Mouse (Mus musculus) CD4-positive, CD25-positive, alpha-beta regulatory T cell, adult 2 months (primary cell): Measurements from ENCODE around the gene Ccnc.

Experiments used
- DNase-seq: peaks from one replicate; pipeline ENCODE4 v3.0.0-alpha.2; 2012; ENCODE audit warnings: low read depth, low spot score

Gene Ccnc

DNA sequence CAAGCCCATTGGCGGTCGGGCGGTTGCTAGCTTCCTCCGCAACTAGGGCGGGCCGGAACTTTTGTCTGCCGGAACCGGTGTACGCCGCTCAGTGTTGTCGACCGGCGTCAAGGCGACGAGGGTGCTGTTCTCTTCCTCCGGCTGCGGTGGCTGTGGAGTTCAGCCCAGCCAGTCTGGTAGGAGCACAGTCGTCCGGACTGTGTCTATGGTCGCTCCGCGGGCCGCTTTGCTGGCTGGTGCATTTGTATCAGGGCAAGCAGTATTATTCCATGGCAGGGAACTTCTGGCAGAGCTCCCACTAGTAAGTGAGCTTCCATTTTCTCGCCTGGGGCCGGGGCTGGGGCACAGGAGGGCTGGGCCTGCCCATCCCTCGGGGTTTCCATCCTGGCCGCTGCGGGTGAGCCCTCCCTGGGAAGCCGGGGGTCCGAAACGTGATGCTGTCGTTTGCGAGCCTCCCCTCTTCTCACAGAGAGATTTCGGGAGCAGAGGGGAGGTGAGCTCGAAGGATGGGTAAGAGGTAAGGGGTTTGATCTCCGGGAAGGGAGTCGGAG, at the start of gene Ccnc:
Gene Ccnc, plus strand, starts transcription at position 87 of the 551 bp plus-strand sequence.
- peak; percentile 94 for DNase-seq

DNA sequence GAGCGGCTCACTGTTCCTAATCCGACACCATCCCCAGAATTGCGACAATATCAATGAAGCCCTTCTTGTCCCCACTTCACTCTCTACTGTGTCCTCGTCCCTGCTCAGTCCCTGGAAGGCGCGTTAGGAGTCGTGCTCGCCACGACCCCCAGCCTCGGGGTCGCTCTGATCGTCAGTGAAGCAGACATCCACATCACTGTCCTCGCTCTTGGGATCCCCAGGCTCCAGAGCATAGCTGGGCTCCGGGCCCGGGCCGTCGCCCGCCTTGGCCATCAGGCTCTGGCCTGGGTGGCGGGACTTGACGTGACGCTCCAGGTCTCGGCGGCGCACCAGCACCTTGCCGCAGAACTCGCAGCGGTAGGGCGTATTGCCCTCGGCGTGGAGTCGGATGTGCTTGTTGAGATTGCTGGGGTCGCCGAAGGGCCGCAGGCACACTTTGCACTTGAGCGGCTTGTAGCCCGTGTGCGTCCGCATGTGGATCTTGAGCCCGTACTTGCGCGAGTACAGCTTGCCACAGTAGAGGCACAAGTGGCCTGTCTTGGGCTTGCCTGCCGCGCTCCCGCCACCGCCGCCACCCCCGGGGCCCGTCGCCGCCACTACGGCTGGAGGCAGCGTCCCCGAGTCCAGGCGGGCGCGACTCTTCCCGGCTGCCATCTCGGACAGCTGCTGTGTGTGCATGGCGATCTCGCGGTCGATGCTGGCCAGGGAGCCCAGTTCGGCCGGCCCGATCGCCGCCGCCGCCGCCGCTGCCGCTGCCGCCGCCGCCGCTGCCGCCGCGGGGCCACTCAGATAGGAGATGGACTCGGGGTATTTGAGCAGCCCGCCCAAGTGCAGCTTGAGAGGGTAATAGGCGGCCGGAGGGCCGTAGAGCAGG, 49.2 kb upstream of the Ccnc start:
- peak; percentile 14 for DNase-seq

DNA sequence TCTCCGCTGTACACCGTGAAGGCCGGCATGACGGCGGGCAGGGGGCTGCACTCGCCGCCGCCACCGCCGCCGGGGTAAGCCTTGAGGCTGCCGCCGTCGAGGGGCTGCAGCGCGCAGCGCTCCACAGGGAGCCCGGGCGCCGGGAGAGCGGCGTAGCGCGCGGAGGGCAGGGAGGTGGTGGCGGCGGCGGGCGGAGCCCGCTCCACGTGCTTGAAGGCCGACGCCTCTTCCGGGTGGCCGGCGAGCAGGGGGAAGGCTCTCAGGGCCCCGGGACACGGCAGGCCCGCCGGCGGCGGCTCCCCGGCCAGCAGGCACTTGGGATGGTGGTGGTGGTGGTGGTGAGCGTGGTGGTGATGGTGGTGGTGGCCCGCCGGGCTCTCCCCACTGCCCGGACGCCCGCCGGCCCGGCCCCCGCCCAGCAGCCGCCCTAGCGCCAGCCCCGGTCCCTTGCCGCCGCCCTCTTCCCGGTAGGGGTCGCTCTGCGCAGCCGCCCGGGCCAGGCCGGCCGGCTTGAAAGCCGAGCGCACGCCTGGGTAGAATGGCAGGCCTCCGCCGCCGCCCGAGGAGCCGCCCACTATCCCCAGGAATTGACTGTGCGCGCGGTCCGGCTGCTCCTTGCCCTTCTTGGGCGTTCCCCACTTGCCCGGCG, 48.4 kb upstream of the Ccnc start:
- DNase-seq, result peak; percentile 39

DNA sequence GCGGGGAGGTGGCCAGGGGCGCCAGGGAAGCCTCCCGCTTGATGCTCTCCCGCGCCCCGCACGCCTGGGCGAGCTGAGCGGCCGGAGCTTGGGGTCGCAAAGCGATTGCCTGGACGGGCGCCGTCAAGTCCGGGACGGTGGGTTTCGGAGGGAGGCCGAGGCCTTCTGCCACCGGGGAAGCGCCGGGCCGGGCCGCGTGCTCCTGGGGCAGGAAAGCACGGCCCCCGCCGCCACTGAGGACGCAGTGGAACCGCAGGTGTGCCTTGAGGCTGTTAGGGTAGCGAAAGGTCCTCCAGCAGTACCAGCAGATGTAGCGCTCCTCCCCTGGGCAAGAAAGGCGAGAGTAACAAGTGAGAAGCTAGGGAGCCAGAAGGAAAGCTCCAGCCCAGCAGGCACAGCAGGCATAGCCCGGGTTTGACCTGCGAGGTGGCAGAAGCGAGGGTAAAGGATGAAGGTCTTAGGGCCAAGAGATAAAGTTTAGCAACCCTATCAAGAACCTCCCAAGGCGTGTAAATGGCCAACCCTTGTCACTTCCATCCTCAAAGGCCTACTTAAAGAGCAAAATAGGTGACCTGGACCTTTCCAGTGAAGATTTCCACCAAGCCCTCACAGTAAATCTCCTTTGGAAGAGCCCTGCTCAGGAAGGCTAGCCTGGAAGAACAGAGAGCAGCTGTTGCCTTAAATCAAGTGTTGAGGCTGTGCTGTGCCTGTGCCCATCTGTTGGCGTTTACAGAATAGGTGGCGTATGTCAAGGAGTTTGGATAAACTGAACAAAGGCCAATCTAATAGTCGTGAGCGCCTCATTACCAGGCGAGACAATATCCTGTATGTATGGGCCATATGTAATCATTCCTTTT, 47.6 kb upstream of the Ccnc start:
- no peak for DNase-seq

DNA sequence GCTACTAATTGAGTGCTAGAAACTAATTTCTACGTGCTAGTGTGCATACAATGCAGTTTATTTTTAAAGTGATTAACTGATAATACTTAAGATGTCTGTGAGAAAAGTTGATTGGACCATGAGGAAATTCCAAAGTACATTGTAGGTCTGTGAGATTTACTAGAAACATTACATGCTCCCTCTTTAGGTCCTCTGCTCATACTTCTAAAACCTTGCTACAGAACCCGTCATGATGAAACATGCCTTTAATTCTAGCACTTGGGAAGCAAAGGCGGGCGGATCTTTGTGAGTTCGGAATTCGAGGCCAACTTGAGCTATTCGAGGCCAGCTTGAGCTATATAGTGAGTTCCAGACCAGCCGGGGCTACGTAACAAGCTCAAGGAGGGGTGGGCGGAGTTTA, 46.5 kb upstream of the Ccnc start:
- no peak for DNase-seq

DNA sequence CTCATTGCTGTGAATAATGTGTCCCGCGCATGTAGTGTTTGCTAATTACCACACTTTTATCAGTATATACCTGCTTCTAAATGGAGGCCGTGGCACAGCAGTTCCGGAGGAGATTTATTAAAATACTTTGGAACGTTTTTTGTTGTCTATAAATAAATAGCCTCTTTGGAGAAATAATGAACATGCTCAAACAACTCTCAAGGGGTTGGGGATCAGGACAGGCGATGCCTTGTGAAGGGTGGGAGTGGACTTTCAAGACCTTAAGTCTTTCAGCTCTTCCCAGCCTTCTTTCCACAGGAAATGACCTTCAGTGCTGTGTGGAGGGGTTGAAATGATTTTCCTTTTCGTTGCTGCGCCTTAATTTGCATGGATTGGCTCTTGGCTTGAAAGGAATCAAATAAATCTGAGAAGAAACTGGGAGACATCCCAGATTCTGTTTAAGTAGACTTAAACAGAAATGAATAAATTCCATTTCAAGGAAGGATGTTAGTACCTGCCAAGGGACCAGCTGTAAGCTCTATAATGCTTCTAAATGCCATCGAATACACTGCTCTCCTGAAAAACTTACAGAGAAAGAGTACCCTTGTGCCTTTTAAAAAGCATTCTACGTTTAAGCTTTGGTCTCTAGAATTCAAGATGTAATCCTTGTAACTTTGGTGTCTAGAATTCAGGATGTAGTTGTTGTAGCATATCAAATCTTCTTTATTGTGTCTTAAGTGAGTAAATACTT, 44.9 kb upstream of the Ccnc start:
- no peak for DNase-seq

DNA sequence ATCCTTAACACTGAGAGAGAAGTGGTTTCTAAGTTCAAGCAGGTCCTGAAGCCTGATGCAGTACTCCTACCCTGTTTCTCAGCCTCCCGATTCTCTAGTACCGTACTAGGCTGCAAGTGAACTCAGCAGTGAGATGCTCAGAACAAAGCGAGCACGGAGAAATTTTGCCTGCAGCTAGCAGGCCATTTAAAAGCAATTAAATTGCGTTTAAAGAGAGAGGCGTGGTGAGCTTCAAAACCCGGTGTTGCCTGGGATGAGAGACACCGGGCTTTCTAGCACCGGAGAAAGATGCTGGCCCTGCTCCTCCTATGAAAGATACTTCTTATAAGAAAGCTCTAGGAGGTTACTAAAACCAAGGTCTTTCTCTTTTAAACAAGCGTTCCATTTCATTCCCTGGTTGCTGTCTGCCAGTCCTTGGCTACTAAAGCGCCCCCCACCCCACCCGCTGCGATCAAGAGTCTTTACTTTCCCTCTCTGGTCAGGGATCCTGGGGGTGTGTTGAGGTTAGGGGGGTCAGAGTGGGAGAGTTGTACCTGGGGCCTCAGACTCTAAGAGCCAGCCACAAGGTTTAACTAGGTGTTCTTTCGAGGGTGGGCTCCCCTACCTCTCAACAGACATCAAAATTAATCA, 43.0 kb upstream of the Ccnc start:
- DNase-seq, result no peak

DNA sequence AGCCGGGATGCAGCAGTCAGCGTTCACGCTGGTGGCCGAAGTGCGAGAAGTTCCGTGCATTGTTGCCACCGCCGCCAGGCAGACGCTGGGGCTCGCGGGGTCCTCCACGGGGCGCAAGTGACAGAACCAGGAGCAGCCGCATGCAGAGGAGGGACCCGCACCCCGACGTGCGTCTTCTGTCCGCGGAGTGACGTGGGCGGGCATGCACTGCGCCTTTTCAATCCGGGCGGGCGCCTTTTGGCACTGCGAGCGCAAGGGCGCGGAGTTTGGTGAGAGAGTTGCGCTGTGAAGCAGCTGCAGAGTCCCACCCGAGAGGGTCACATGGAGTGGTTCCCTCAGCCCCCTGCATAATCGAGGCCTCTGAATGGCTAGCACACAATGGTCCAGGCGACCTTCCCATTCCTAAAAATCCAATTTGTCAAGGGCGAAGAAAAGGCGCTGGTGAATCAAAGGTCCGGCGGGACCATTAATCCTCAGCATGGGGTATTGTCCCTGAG, 41.9 kb upstream of the Ccnc start, which contains the start of gene Prdm13:
Gene Prdm13, minus strand, starts transcription at position 369 of the 497 bp plus-strand sequence.
- DNase-seq, result no peak

DNA sequence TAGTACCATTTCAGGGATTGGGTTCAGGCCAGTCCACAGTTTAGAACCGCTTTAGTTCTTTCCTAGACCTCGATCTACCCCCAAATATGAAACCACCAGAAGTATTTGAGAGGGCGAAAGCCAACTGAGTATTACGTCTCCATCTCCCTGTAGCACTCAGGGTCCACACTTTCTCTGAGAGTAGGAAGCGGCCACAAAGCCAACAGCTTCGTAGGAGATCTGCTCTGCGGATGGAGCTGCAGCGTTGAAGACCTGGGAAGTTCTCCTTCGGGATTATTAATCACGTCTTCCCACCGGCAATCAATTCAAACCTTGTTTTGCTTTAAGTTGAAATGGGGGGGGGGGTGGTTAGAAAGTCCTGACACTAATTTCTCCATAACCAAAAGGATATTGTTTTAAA, 41.1 kb upstream of the Ccnc start:
- no peak for DNase-seq

DNA sequence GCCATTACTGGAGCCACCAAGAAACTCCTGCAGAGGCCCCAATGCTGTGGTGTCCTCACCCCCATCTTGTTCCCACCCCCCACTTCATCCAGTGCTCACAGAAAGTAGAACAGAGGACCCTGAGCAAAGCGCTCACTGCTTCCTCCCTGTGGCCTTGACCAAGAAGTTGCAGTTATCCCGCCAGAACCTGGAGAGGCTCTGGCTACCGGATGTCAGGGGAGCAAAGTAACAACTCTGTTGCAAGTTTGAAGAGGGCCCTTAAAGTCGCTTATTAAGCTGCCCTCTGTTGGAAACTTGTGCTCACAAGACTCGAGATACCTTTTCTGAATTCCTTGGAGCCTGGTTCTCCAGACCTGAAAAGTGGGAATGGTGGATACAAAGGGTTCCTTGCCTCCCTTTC, 40.6 kb upstream of the Ccnc start:
- no peak for DNase-seq

DNA sequence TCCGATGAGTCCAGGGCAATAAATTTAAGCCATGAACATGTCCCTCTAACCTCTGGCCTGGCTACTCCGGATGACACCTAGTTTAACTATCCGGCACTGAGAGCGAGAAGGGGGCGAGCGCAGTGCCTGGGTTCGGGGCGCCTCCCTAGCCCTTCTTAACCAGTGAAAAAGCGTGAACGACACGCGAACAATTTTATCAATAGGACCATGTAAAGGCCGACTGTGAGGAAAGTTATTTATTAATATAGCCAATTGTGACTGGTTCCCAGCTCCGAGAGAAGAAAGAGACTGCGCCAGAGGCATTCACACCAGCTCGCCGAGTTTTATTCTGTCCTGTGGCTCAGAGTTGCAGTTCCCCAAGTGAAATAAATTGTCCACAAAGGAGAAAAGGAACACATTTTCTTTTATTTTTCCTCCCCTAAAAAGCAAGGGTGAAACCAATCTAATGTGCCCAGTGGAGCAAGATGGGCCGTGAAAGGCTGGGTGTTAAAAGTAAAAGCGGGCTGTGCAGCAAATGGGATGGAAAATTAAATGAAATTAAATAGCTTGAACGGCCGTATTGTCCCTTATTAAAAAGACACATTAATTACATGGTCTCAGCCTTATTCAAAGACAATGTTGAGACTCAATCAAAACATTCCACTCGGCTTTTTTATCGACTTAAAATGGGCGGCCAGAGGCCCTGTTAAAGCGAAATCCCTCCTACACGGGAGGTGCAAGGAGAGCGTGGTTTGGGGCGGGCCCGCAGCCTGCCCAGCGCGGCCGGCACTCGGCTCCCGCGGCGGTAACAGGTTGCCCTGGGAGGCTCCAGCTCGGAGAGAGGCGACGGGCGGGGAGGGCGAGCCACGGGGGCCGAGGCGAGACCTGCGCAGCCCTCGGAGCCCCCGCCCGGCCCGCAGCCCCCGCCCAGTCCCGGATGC, 39.5 kb upstream of the Ccnc start:
- peak; percentile 16 for DNase-seq

DNA sequence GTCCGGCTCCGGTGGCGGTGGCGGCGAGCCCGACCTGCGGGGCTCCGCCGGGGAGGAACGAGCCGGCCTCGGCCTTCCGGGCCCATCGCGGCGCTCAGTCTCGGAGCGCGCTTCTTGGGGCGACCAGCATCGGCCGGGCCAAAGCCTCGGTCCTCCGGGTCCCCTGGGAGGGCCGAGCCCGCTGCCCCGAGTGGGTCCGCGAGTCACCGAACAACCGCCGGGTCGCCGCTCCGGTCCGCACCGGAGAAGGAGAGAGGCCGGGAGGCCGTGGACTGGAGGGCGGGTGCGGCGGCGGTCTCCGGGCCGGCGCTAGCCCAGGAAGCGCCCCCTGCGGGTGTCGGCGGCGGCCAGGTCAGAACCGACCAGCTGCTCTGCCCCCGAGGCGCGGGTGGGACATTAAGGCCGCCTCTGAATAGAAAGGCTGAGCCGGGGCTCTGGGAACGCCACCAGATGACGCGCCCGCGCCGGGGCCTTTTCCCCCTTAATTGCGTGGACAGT, 38.7 kb upstream of the Ccnc start:
- DNase-seq, result no peak

DNA sequence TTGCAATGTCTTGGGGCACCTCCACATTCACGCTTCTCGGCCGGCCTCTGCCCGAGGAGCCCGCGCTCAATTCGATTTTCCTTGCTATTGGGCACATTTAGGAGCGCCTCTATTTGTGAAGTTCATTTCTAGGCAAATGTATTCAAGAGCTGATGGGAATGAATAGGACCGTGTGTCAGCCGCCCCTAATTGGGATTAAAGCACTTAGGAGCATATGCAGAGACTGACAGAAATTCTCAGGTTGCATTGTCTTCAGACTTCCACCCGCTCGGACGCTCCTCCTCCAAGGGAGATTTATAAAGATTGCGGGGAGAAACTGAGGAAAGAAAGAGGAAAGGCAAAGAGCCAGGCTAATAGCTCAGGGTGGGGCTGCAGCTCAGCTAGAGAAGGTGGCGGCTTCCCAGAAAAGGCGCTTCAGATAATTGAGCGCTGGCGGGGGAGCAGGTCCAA, 38.0 kb upstream of the Ccnc start:
- no peak for DNase-seq

DNA sequence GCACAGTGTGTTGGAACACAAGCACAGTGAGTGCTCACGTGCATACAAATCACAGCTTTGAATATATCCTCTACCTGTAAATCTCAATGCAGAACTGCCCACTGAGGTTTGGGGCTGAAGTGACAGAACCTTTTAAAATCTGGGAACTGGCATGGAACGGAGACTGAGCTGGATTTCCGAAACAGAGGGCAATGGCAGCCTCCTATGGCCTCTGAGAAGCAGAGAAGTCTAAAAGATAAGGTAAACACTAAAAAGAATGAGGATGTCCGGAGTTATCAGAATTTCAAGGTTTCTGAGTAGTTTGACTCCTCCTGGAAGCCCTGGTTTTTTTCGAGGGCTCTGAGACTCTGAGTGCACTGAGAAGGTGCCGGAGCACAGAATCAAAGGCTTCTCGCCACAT, 37.3 kb upstream of the Ccnc start:
- no peak for DNase-seq

DNA sequence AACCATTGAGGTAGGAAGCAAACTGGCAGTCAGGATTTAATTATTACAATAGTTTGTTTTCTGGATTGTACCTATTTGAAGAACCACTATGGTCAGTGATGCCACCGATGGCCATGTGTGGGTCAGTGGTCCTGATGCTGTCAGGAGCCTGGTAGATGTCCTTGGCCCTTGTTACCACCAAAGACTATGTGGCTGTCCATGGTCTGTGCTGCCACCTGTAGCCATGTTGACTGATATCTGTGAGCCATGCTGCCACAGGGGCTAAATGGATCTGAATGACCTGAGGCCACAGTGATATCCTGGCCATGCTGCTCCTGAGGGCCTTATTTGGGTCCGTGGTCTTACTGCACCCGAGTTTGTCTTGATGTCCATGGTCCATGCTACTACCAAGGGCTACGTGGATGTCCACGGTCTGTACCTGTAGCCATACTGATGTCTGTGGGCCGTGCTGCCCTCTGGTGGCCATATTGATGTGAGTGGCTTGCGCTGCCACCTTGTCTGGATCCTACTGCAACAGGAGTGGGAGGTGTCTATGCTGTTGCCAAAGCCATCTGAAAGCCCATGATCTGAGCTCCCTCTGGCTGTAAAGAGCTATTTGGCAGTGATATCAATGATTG, 31.8 kb upstream of the Ccnc start:
- DNase-seq, result peak; percentile 79

DNA sequence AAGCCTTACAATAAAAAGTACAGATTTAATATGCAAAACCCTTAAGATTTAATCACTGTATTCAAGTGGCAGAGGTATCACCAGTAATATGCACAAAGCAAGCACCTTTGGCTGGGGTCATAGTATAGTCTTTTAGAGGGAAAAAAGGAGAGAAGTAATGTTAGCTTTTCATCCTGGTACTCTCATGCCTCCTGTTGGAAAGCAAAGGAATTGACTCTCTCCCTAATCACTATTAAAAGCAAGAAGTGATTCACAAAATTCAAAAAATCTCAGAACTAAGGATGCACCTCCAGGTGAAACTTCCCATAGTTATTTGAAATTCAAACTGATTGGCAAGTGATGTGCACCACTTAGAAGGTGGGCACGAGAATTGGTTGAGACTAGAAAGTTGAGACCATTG, 22.5 kb upstream of the Ccnc start:
- DNase-seq, result no peak

DNA sequence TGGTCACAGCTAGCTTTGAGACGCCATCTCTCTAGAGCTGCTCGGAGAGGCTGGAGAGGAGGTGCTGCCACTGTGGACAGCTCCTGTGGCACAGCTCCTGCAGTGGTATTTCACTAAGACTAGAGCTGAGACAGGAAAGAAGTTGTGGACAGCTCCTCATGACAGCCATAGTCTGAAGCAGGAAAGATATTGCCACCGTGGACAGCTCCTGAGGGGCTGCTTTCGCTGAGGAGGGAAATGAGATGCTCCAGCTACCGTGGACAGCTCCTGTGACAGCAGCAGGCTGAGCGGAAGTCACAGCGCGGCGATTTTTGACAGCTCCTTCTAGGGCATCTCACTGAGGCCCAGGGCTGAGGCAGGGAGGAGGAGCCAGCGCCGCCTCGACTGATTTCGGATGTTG, 15.4 kb upstream of the Ccnc start:
- peak; percentile 75 for DNase-seq

DNA sequence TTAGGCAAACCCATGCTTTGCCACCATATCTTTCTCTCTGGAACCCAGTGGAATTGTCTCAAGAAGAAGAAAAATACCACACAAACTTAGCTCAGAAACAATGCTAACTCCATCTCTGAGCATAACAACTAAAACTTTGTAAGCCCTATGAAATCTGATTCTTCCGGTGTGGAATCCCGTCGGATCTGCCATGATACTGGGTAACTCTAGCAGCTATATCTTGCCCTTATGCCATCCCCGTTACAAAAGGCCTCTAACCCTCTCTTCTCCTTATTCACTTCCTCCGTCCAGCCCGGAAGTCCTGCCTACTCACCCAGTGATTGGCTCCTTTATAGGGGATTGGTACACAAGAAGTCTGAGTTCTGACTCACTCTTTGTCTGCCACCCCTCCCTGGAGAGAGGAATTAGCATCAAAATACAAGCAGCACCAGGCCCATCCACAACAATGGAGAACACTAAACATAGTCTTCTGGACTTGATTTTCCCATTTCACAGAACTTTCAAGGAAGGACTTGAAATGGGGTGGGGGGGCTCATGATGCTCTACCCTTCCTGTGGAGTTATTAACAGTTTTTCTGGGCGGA, 4.7 kb upstream of the Ccnc start:
- no peak for DNase-seq
